Mouse (Mus musculus) ES-E14 (cell line): ENCODE data around the gene Akr1d1.

Experiments
- CHD2 ChIP-seq: IDR thresholded peaks from 2 replicates; pipeline ENCODE4 v1.6.1; 2014; ENCODE audit warnings: mild to moderate bottlenecking, low read depth, low read length, inconsistent platforms
- HCFC1 ChIP-seq: IDR thresholded peaks from 2 replicates; pipeline ENCODE4 v1.6.1; 2012; ENCODE audit warnings: low read length, inconsistent platforms, borderline replicate concordance; ENCODE audit not compliant: insufficient read depth
- MAFK ChIP-seq: IDR thresholded peaks from 2 replicates; pipeline ENCODE4 v1.6.1; 2014; ENCODE audit warnings: mild to moderate bottlenecking, low read depth, low read length, inconsistent platforms; ENCODE audit not compliant: insufficient read depth
- ZC3H11A ChIP-seq: IDR thresholded peaks from 2 replicates; pipeline ENCODE4 v1.6.1; 2012; ENCODE audit warnings: low read depth, mild to moderate bottlenecking, inconsistent platforms, low read length, borderline replicate concordance

- TF ChIP-seq CHD2, result no peak
- no peak for TF ChIP-seq MAFK
- no peak for TF ChIP-seq HCFC1
- no peak for TF ChIP-seq ZC3H11A
Observed at GRCm38 (mm10) chr6:37532036-37532435, 2.1 kb downstream of the Akr1d1 start.
